Comparison of ENCODE assay signal across 1 mouse cellular context in the genomic region with DNA sequence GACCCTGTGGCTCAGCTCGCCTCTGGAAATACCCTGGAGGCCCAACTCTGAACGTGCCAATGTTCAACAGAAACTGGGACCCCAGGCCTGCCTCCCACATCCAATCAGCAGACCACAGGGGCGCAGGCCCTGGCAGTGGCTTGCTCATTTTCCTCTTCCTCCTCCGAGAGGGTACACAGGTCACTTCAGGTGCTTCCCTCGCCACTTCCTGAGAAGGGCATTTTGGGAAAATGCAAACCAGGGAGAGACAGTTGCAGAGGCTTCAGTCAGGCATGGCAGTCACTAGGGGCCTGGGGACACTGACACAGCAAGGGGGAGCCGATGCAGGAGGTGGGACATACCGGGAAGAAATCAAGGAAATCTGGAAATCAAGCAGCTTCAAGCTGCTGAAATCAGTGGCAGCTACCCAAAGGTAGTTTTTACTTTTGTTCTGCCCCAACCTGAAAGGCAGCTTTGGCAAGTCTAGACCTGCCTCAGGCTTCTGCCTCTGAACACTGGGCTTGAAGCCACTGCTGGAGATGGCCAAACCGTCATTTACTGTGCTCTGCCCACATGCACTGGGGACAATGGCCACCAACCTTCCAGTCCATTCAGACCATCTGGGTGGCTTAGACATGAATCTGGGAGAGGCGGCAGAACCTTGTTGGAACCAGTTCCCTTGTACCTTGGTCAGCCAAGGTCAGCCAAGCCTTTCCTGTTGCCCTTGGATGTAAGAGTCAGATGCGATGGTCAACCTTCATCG.
TF ChIP-seq lines count a peak whose summit lies in the region.

No protein-coding gene starts in this region.

TF ChIP-seq in CH12.LX, 34 proteins besides CTCF, POLR2A, EP300 and RAD21 (continued from another document):
- TF ChIP-seq CHD2 (IDR thresholded peaks at IDR 0.05; ENCODE audit: low read length): no peak
- TF ChIP-seq USF2 (conservative IDR thresholded peaks at IDR 0.05; ENCODE audit: low read depth, low read length): no peak
- TF ChIP-seq JUN (IDR thresholded peaks at IDR 0.05; ENCODE audit: insufficient read depth, low read depth, low read length): no peak
- peak; percentile 56 for TF ChIP-seq ETS1 (conservative IDR thresholded peaks at IDR 0.05; ENCODE audit: low read depth, low read length)
- TF ChIP-seq GABPA (IDR thresholded peaks at IDR 0.05; ENCODE audit: insufficient replicate concordance, low read depth, low read length): no peak
- no peak for TF ChIP-seq JUND (conservative IDR thresholded peaks at IDR 0.05; ENCODE audit: low read depth, low read length)
- TF ChIP-seq USF1 (IDR thresholded peaks at IDR 0.05; ENCODE audit: low read depth, low read length): no peak
